Mouse (Mus musculus): ENCODE results near the gene Fat4.

Gene Fat4

GRCm38 (mm10) chr3:38962328-38962727, 75.6 kb downstream of the Fat4 start:
- DNase-seq (ENCODE audit: low spot score in 2 of 2) = no peak

- no peak for DNase-seq (ENCODE audit: low spot score in 2 of 2)
Observed at GRCm38 (mm10) chr3:38967480-38967879, 80.7 kb downstream of the Fat4 start.

GRCm38 (mm10) chr3:38986379-38986778, 99.6 kb downstream of the Fat4 start:
- no peak for DNase-seq (ENCODE audit: low spot score in 2 of 2)

GRCm38 (mm10) chr3:38989181-38989580, 102.4 kb downstream of the Fat4 start:
- no peak for DNase-seq (ENCODE audit: low spot score in 2 of 2)

- DNase-seq (ENCODE audit: low spot score in 2 of 2) = no peak
Observed at GRCm38 (mm10) chr3:39000011-39000410, 113.3 kb downstream of the Fat4 start.

- no peak for DNase-seq (ENCODE audit: low spot score in 2 of 2)
Observed at GRCm38 (mm10) chr3:39010544-39010943, 123.8 kb downstream of the Fat4 start.

- no peak for DNase-seq (ENCODE audit: low spot score in 2 of 2)
Observed at GRCm38 (mm10) chr3:39017633-39018032, 130.9 kb downstream of the Fat4 start.

- DNase-seq (ENCODE audit: low spot score in 2 of 2) = no peak
Observed at GRCm38 (mm10) chr3:39036113-39036512, 149.4 kb downstream of the Fat4 start.

- no peak for DNase-seq (ENCODE audit: low spot score in 2 of 2)
Observed at GRCm38 (mm10) chr3:39046425-39046824, 159.7 kb downstream of the Fat4 start.

GRCm38 (mm10) chr3:39047621-39048303, 161.0 kb downstream of the Fat4 start:
- DNase-seq (ENCODE audit: low spot score in 2 of 2) = no peak

- DNase-seq (ENCODE audit: low spot score in 2 of 2) = no peak
Observed at GRCm38 (mm10) chr3:39048304-39048667, 161.5 kb downstream of the Fat4 start.

- DNase-seq (ENCODE audit: low spot score in 2 of 2) = no peak
Observed at GRCm38 (mm10) chr3:39050130-39050529, 163.4 kb downstream of the Fat4 start.

- DNase-seq (ENCODE audit: low spot score in 2 of 2) = no peak
Observed at GRCm38 (mm10) chr3:39053072-39053471, 166.3 kb downstream of the Fat4 start.

Measured in thymus, postnatal 10 days (tissue).